Mouse (Mus musculus) CH12.LX (cell line): ENCODE data around the gene Cadm1.

Experiments
- BHLHE40 ChIP-seq: IDR thresholded peaks from 2 replicates; pipeline ENCODE4 v1.6.1; 2011; ENCODE audit warnings: mild to moderate bottlenecking, low read depth, low read length, improper control_type of control experiment
- CTCF ChIP-seq, 2 experiments: IDR thresholded peaks in 1 of 2; conservative IDR thresholded peaks in 1 of 2; 2 replicates each; pipeline ENCODE4 v1.5.1; 2011 to 2012; ENCODE audit warnings: low read depth in 2 of 2, low read length in 2 of 2, improper control_type of control experiment in 1 of 2, inconsistent platforms in 1 of 2, mild to moderate bottlenecking in 1 of 2, moderate library complexity in 1 of 2
- ELF1 ChIP-seq: IDR thresholded peaks from 2 replicates; pipeline ENCODE4 v1.6.1; 2014; ENCODE audit warnings: low read depth, mild to moderate bottlenecking, inconsistent platforms, low read length, improper control_type of control experiment
- HCFC1 ChIP-seq: IDR thresholded peaks from 2 replicates; pipeline ENCODE4 v1.6.1; 2012; ENCODE audit warnings: low read depth, mild to moderate bottlenecking, inconsistent platforms, low read length, improper control_type of control experiment
- KAT2A ChIP-seq: IDR thresholded peaks from 2 replicates; pipeline ENCODE4 v1.6.1; 2012; ENCODE audit warnings: low read length, improper control_type of control experiment, inconsistent platforms; ENCODE audit not compliant: insufficient replicate concordance
- MAFK ChIP-seq: IDR thresholded peaks from 2 replicates; pipeline ENCODE4 v1.6.1; 2011; ENCODE audit warnings: low read length, improper control_type of control experiment; ENCODE audit not compliant: insufficient replicate concordance
- MAX ChIP-seq: IDR thresholded peaks from 2 replicates; pipeline ENCODE4 v1.6.1; 2011; ENCODE audit warnings: low read length, improper control_type of control experiment
- POLR2A ChIP-seq: IDR thresholded peaks from 2 replicates; pipeline ENCODE4 v1.6.1; 2011; ENCODE audit warnings: low read depth, mild to moderate bottlenecking, improper control_type of control experiment, low read length
- POLR2AphosphoS2 ChIP-seq: IDR thresholded peaks from 2 replicates; pipeline ENCODE4 v1.6.1; 2011; ENCODE audit warnings: low read depth, low read length, improper control_type of control experiment

GRCm38 (mm10) chr9:47846926-47847325 lies 317.0 kb downstream of the Cadm1 start:
- TF ChIP-seq CTCF (conservative IDR thresholded peaks at IDR 0.05 in 1 of 2, IDR thresholded peaks at IDR 0.05 in 1 of 2; ENCODE audit: low read depth in 2 of 2, low read length in 2 of 2) (no peak), BHLHE40 (no peak), MAX (no peak), MAFK (no peak), HCFC1 (no peak), ELF1 (no peak), POLR2A (no peak), POLR2AphosphoS2 (no peak), KAT2A (no peak)
